Mouse (Mus musculus): ENCODE data around the gene Kcnh1. TPM values are rescaled to one million over a fixed set of nuclear protein-coding genes. Genes with fewer than 3 reads are reported as not detected.

Gene Kcnh1
- polyA plus RNA-seq (2012; rRNA removed), result under 0.01 and 0.01 TPM in 2 replicates

DNA sequence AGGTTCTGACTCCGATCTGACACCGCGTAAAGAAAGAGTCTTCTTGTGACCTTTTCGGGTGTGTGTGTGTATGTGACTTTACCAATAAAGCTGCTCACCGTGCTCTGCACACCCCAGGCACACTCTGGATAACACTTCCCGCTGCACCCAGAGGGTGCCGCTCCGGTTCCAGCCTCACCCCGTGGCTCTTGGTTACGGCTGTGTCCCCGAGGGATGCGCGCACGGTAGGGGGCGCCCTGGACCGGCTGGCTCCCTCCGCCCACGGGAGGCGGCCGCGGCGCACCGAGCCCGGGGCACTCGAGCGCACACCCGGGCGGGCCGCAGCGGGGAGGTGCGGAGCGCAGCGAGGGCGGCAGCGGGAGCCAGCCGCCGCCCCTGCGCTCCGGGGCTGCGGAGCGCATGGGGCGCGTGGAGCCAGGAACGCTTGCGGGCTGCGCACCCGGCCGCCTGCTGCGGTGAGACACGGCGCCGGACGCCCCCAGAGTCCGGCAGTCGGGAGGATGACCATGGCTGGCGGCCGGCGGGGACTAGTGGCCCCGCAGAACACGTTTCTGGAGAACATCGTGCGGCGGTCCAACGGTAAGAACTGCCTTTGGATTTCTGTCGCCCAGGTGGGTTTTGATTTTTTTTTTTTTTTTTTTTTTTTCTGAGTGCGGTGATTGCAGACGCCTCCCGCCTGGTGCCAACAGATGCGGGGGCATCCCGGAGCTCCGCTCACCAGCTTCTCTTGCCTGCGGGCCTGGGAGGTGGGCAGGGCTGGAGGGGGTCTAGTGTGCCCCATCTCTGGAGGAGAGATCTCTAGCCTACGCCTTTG lies at the start of gene Kcnh1:
Kcnh1 (plus strand) TSS at position 267 of the 814 bp plus-strand sequence.

Other genes starting within 250 kb of the Kcnh1 start
- gene Rd3, start 213.4 kb upstream of the Kcnh1 start, polyA plus RNA-seq (2012; rRNA removed), result 0.16 and 0.19 TPM in 2 replicates
- gene Traf5, start 98.2 kb upstream of the Kcnh1 start, polyA plus RNA-seq (2012; rRNA removed), result 4.4 and 5.0 TPM in 2 replicates
- 8.1 and 11.0 TPM in 2 replicates for gene Rcor3, start 52.7 kb upstream of the Kcnh1 start, polyA plus RNA-seq (2012; rRNA removed)